Mouse (Mus musculus) MEL (cell line): Measurements from ENCODE around the gene Thsd4.

Source experiments
- BHLHE40 ChIP-seq: IDR thresholded peaks from 2 replicates; pipeline ENCODE4 v1.6.1; 2012; ENCODE audit warnings: low read depth, mild to moderate bottlenecking, inconsistent platforms, low read length, improper control_type of control experiment, borderline replicate concordance
- ELF1 ChIP-seq: IDR thresholded peaks from 2 replicates; pipeline ENCODE4 v1.6.1; 2014; ENCODE audit warnings: low read depth, mild to moderate bottlenecking, inconsistent platforms, low read length, improper control_type of control experiment, moderate library complexity
- EP300 ChIP-seq, 2 experiments: IDR thresholded peaks; 2 replicates each; pipeline ENCODE4 v1.6.1; 2011; ENCODE audit warnings: improper control_type of control experiment in 2 of 2, low read length in 2 of 2, low read depth in 1 of 2, mild to moderate bottlenecking in 1 of 2
- MAFK ChIP-seq: IDR thresholded peaks from 2 replicates; pipeline ENCODE4 v1.6.1; 2011; ENCODE audit warnings: low read depth, mild to moderate bottlenecking, low read length, improper control_type of control experiment, borderline replicate concordance
- MAZ ChIP-seq: IDR thresholded peaks from 2 replicates; pipeline ENCODE4 v1.6.1; 2012; ENCODE audit warnings: low read depth, mild to moderate bottlenecking, inconsistent platforms, low read length, improper control_type of control experiment
- MXI1 ChIP-seq: IDR thresholded peaks from 2 replicates; pipeline ENCODE4 v1.6.1; 2011; ENCODE audit warnings: mild to moderate bottlenecking, low read depth, low read length, improper control_type of control experiment
- POLR2A ChIP-seq, 2 experiments: IDR thresholded peaks; 2 replicates each; pipeline ENCODE4 v1.6.1; 2011 to 2012; ENCODE audit warnings: low read length in 2 of 2, mild to moderate bottlenecking in 2 of 2, control low read depth in 1 of 2, improper control_type of control experiment in 1 of 2, low read depth in 1 of 2, moderate library complexity in 1 of 2; ENCODE audit not compliant: control insufficient read depth in 1 of 2, insufficient read depth in 1 of 2, poor library complexity in 1 of 2
- POLR2AphosphoS5 ChIP-seq: IDR thresholded peaks from 2 replicates; pipeline ENCODE4 v1.6.1; 2012; ENCODE audit warnings: low read depth, borderline replicate concordance, mild to moderate bottlenecking, inconsistent platforms, low read length, moderate library complexity, mixed read lengths
- TAL1 ChIP-seq: IDR thresholded peaks from 2 replicates; pipeline ENCODE4 v1.6.1; 2012; ENCODE audit warnings: mild to moderate bottlenecking, inconsistent platforms, low read length, moderate library complexity, mixed read lengths
- TBP ChIP-seq: IDR thresholded peaks from 2 replicates; pipeline ENCODE4 v1.8.0; 2011; ENCODE audit warnings: low read depth, low read length, improper control_type of control experiment

- no peak for TF ChIP-seq TAL1
- TF ChIP-seq MAFK: no peak
- TF ChIP-seq BHLHE40: no peak
- TF ChIP-seq ELF1: no peak
- TF ChIP-seq POLR2AphosphoS5: no peak
- TF ChIP-seq EP300 (IDR thresholded peaks at IDR 0.05; ENCODE audit: low read depth in 1 of 2, low read length in 2 of 2): no peak
- no peak for TF ChIP-seq MXI1
- TF ChIP-seq POLR2A (IDR thresholded peaks at IDR 0.05; ENCODE audit: control insufficient read depth in 1 of 2, insufficient read depth in 1 of 2, low read depth in 1 of 2, low read length in 2 of 2, poor library complexity in 1 of 2): no peak
- TF ChIP-seq MAZ: no peak
- no peak for TF ChIP-seq TBP
Measured at GRCm38 (mm10) chr9:60329911-60330310, 191.9 kb downstream of the Thsd4 start.
